Mouse (Mus musculus): ENCODE data around the gene Zfp746.

The Zfp746 gene

GRCm38 (mm10) chr6:48032661-48033060 is 53.7 kb downstream of the Zfp746 start:
- no peak for DNase-seq

DNA sequence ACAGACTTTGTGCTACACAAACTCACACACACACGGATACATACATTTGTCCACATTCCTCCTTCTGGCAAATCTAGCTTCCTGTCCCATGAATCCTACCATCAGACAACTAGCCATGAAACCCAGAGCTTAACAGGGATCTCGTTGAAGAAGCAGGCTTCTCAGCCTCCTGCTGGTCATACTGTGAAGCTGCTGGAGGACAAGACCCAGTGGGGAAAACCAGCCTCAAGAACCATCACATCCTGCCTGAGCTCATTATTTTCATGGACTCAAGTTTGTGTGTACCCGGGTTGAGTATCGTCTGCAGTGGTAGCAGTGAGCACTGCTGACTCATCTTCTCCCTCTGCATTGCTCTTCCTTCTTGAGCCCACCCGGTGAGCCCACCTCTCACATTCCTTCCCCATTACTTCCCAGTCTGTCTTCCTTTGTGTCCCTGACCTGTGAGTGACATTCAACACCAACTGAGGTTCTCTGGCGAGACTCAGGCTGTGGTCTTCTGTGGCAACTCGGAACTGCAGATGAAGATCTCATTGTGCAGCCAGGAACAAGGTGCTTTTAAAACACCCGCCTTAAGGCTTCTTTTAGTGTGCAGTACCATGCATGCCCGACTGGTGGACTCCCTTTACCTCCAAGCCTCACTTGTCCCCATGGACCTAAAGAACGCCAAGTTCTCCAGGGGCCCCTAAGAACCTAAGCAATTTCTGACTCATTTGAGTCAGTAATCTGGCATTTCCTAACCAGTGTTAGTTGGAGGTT is 60.3 kb downstream of the Zfp746 start:
- DNase-seq: no peak

DNA sequence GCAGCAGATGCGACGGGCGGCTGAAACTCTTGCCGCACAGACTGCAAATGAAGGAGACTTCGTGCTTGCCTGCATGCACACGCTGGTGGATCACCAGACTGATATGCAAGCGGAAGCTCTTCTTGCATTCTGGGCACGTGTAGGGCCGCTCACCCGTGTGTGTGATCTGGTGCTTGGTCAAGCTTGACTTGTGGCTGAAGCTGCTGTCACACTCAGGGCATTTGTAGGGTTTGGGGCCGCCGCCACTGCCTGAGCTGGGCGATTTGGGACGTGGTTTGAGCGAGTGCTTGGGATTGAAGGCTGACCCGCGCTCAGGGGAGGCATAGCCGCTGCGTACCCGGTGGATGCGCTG is 61.4 kb downstream of the Zfp746 start:
- DNase-seq: no peak

DNA sequence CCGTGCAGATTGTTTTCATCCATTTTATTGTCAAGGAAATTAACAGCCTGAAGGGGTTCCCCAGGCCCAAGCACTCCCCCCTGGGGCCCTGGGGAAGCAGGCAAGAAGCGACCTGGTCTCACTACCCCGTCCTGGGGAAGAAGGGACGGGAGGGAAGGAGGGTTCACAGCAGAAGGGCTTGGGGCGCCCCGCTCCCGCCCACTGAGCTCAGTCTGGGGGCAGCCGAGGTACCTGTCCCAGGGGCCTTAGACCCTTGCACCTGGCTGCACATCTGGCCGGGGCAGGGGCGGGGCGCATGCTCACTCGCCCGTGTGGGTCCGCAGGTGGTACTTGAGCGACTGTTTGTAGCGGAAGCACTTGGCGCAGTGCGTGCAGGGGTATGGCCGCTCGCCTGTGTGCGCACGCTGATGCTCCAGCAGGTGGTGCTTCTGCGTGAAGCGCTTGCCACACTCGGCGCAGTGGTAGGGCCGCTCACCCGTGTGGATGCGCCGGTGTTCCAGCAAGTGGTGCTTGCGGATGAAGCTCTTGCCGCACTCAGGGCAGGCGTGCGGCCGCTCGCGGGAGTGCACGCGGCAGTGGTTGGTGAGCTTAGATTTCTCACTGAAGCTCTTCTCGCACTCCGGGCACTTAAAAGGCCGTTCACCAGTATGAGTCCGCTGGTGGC is 61.9 kb downstream of the Zfp746 start:
- DNase-seq: no peak

GRCm38 (mm10) chr6:48022672-48023071 is 63.7 kb downstream of the Zfp746 start:
- DNase-seq: no peak

DNA sequence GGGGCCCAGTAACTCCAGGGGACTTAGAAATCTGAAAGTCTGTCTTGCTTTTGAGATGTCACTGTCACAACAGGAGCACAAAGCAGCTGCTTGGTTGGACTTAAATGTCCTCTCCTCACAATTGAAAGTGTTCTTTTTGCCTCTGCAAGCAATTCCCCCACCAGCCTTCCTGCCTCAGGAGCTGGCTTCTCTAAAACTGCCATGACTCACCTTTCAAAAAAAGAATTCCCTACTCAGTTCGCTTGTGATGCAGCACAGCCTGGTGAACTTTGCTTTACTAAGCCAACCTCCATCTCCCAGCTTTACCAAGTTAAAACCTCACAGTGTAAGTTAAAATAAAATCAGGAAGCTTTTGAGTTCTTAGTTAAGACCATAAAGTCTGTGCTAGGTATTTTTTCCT is 64.7 kb downstream of the Zfp746 start:
- no peak for DNase-seq

- DNase-seq: no peak
Measured at GRCm38 (mm10) chr6:48020006-48020405, 66.4 kb downstream of the Zfp746 start.

- DNase-seq: no peak
Measured at GRCm38 (mm10) chr6:48016841-48017240, 69.6 kb downstream of the Zfp746 start.

- peak; percentile 63 for DNase-seq
Measured at GRCm38 (mm10) chr6:48016090-48016521, 70.3 kb downstream of the Zfp746 start.
